Mouse (Mus musculus) erythroid progenitor cell, adult 5-6 weeks (primary cell): Measurements from ENCODE around the gene Ankrd44. TPM values are rescaled to one million over a fixed set of nuclear protein-coding genes. Genes with fewer than 3 reads are reported as not detected.

Source experiments
- ATAC-seq: replicated peaks from 2 replicates; pipeline ENCODE4 v1.8.0; 2016; ENCODE audit warnings: moderate number of reproducible peaks, mild to moderate bottlenecking, moderate TSS enrichment, inconsistent platforms; ENCODE audit not compliant: poor library complexity, low FRiP score, severe bottlenecking
- total RNA-seq, 2 experiments: library from RNA; stranded (forward) in 1 of 2; stranded (reverse) in 1 of 2; fragments of 150-400 nt in 1 of 2; fragments of 186-747, 209-891 nt in 1 of 2; gene quantifications; 2 replicates each; pipeline versions ENCODE4 v1.2.3 to v1.2.4; 2015 to 2017; ENCODE audit warnings: low replicate concordance in 2 of 2

Ankrd44 gene
- total RNA-seq, 2 experiments from 2014 or later = 13.4 to 47.4 TPM

DNA sequence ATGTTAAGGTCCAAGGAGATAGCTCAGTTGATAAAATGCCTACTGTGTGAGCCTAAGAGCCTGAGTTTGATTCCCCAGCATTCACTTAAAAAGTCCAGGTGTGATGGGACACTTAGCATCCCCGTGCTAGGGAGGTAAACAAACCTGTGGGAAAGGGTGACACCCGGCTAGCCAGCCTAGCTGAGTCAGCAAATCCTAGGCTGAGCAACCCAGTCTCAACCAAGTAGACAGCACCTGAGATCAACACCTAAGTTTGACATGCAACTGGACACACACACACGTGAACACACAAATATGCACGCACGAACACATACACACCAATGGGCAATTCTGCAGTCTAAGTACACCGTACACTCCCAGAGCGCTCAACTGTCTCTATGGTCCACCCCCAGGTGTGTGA is 69.7 kb downstream of the Ankrd44 start:
- no peak for ATAC-seq

GRCm38 (mm10) chr1:54855970-54856369 is 70.2 kb downstream of the Ankrd44 start:
- ATAC-seq = no peak

- no peak for ATAC-seq
Observed at GRCm38 (mm10) chr1:54854388-54854787, 71.8 kb downstream of the Ankrd44 start.

DNA sequence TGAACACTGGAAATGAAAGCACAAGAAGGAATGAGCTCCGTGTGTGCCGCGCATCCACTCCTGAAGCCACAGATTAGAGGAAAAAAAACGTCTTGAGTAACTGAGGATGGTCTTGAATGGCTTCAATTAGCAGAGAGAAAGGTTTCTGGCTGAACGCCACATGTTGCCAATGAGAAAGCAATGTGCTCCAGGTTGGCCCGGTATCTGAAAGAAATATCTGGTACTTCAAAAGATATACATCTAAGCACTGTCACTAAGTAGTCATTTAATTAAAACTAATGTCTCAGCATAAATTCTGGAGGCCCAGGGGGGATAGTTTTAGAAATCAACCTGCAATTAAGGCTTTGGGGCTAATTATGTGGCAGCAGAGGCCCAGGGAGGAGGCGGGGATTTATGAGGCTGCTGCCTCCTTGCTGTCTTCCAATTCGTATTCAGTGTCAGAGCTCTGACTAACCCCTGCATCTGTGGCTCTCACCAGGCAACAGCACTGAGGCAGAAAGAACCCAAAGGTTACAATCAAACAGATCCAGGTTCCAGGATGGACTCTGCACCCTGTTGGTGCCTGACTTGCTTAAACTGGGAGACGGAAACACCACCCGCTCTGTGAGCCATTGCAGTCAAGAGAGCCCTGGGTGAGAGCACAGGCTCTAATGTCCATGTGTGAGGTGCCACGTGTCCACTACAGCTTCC is 72.7 kb downstream of the Ankrd44 start:
- ATAC-seq = no peak

- ATAC-seq = no peak
Observed at GRCm38 (mm10) chr1:54851610-54852009, 74.6 kb downstream of the Ankrd44 start.

- ATAC-seq = no peak
Observed at GRCm38 (mm10) chr1:54850077-54850476, 76.1 kb downstream of the Ankrd44 start.

GRCm38 (mm10) chr1:54847238-54847637 is 78.9 kb downstream of the Ankrd44 start:
- no peak for ATAC-seq

GRCm38 (mm10) chr1:54846346-54847000 is 79.7 kb downstream of the Ankrd44 start:
- no peak for ATAC-seq

- ATAC-seq = no peak
Observed at GRCm38 (mm10) chr1:54844361-54844760, 81.8 kb downstream of the Ankrd44 start.

- no peak for ATAC-seq
Observed at GRCm38 (mm10) chr1:54842765-54843461, 83.3 kb downstream of the Ankrd44 start.

GRCm38 (mm10) chr1:54841788-54842187 is 84.4 kb downstream of the Ankrd44 start:
- ATAC-seq = no peak

DNA sequence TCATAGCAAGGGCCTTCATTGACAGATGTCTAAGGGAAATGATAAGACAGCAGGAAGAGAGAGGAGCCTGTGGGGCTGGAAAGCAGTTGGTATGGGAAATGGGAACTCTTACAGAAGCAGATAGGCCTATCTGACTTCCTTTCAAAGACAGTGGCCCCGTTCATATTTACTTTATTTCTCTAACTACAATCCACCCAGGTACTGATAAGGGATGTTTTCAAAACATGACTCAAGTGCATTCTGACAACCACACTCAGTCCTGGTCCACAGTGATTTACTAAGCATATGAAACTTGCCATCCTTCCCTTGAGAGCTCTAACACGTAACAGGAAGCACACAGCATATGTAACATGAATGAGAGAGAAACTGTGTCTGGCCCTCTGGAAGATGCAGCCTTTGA is 86.1 kb downstream of the Ankrd44 start:
- no peak for ATAC-seq

DNA sequence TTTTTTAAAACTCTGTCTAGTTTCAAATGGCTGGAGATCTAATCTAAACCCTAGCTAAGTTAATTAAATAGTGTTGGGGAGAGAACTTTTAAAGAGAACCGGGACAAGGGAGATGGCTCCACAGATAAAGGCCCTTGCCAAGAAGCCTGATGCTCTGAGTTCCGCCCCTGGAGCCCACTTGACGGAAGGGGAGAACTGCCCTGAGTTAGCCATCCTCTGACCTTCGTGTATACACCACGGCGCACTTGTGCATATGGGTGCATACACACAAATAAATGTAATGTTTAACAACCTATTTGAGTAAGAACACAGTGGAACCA is 87.7 kb downstream of the Ankrd44 start:
- ATAC-seq = no peak

- ATAC-seq = no peak
Observed at GRCm38 (mm10) chr1:54837721-54838485, 88.3 kb downstream of the Ankrd44 start.

GRCm38 (mm10) chr1:54835661-54836205 is 90.5 kb downstream of the Ankrd44 start:
- no peak for ATAC-seq

GRCm38 (mm10) chr1:54833221-54833620 is 93.0 kb downstream of the Ankrd44 start:
- ATAC-seq = no peak

DNA sequence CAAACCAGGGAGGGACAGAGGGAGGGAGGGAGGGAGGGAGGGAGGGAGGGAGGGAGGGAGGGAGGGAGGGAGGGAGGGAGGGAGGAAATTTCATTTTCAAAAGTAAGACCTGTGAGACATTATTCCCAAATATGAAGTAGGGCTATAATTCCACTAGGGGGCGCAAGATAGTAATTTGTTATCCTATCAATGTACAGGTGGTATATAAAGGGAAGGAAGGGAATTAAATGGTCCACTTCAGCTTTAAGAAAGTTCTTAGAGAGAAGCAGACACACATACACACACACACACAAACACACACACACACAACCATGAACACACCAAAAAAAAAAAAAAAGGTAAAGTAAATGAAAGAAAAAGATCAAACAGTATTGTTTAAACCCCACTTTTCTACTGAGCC is 93.4 kb downstream of the Ankrd44 start:
- no peak for ATAC-seq

DNA sequence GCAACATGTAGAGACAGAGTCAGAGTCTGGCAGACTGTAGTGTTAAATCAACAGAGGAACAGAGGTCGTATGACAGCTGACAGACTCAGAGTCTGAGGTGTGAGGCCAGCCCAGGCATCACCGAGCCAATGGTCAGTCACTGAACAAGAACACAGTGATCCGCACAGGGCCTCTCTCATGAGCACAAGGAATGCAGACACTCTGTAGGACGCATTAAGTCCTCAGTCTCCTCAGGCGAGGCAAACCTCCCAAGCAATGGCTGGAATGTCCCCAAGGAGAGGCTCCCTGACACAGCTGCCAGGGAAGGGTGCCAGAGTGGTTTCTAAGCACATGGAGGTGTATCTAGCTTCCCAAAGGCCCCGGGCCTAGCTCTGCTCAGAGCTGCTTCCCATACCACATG is 96.0 kb downstream of the Ankrd44 start:
- ATAC-seq = no peak

DNA sequence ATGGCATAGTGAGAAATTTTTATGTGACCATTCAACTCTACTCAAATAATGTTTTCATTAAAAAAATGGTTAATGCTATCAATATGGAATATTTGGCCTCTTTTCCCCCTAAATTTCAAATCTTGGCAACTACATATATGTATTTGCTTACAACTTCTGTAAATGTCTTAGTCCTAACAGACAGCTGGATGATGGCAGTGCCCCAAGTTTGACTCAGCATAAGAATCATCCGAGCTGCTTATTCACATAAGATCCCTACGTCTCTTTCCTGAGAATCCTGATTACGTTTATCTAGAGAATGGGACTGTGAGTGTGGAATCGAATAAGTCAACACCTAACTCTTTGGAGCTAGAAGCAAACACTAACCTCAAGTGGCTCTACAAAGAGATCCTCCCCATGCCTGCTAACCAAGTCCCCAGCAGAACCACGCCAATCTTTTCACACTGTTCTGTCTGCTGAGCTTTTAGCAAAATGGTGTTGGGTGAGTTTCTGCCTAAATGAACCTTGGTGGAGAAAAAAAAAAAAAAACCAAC is 96.4 kb downstream of the Ankrd44 start:
- no peak for ATAC-seq

DNA sequence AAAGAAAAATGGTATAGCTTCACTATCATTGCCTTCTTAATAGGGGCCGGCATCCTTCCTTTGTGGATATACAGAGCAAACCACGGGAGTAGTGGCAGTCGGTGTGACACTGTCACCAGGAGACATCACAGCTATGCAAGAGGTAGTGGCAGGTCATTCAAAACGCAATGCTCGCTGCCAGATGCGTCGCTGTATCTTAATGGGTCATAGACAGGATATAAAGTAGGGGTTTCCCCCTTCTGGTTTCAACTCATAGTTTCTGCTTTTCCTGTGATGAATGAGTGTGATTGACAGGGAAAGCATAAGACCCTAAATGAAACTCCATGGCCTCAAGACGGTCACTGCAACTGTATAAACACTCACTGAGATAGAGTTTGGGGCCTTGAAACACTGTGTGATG is 98.4 kb downstream of the Ankrd44 start:
- ATAC-seq = no peak
